Comparison of ENCODE assay signal across 28 mouse cellular contexts in the genomic region with DNA sequence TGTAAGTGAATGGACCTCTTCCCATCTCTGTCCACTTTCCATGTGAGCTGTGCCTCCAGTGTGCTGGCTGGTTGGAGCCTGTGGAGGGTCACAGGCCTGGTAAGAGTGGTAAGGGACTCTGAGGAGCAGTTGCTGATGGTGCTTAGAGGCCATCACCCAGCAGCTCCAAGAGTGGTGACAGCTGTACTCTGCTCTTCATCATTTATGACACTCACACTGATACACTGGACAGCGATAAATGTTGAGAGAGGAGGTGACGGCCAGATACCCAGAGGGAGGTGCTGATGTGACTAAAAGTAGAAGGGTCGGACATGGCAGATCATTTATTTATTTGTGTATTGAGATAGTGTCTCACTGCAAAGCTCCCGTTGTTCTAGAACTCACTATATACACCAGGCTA.
A peak's percentile ranks its signal among the peaks of the same experiment; 100 is the strongest.
DNase-seq lines count a peak whose midpoint lies in the region; ATAC-seq lines count a peak whose summit lies in the region.
"Had no signal": no experiment of that assay in that cellular context is flagged by ENCODE, and none has a peak within 500 bp of the region (broad histone marks: within the 10 kb centered on the region; RNA-seq: fewer than 3 reads in every experiment).

No protein-coding gene starts in this region.

- no peak overlapping the region for H3K4me2 ChIP-seq in heart, embryonic 13.5 days
- no peak overlapping the region for H3K4me2 ChIP-seq in midbrain, embryonic 15.5 days
- H3K4me2 ChIP-seq: hindbrain, embryonic 12.5 days; limb, embryonic 13.5 days; liver, embryonic 12.5 days; midbrain, embryonic 12.5 days had no signal

- intact Hi-C loops in heart, postnatal 36 days (cut with DNase I): no loop called here
- intact Hi-C loops in heart, postnatal 10 days (cut with DNase I): loop anchor here (10.0 kb wide), 1 partner anchor 277 kb away; no protein-coding TSS in a partner anchor

- H3K27ac ChIP-seq in heart, embryonic 13.5 days (replicated peaks): no peak overlapping the region
- no peak overlapping the region for H3K27ac ChIP-seq in midbrain, embryonic 15.5 days
- H3K27ac ChIP-seq: hindbrain, embryonic 12.5 days; limb, embryonic 13.5 days; liver, embryonic 12.5 days; midbrain, embryonic 12.5 days had no signal

- no peak overlapping the region for H3K4me3 ChIP-seq in heart, embryonic 13.5 days
- no peak overlapping the region for H3K4me3 ChIP-seq in midbrain, embryonic 15.5 days
- H3K4me3 ChIP-seq: hindbrain, embryonic 12.5 days; limb, embryonic 13.5 days; liver, embryonic 12.5 days; megakaryocyte, embryonic 14.5 days; midbrain, embryonic 12.5 days had no signal

- peaks cover 20% of the 10 kb centered on the region for H3K27me3 ChIP-seq in heart, embryonic 13.5 days (replicated peaks)
- no peaks in the 10 kb centered on the region for H3K27me3 ChIP-seq in midbrain, embryonic 15.5 days (replicated peaks)
- H3K27me3 ChIP-seq: CH12.LX; hindbrain, embryonic 12.5 days; limb, embryonic 13.5 days; liver, embryonic 12.5 days; midbrain, embryonic 12.5 days had no signal

- 0 out of 2 replicates have a peak, but pooled peaks cover 5% of the 10 kb centered on the region for H3K36me3 ChIP-seq in heart, embryonic 13.5 days
- H3K36me3 ChIP-seq in midbrain, embryonic 15.5 days (replicated peaks): no peaks in the 10 kb centered on the region
- H3K36me3 ChIP-seq: hindbrain, embryonic 12.5 days; liver, embryonic 12.5 days had no signal

- peaks cover 25% of the 10 kb centered on the region for H3K4me1 ChIP-seq in heart, embryonic 13.5 days
- no peaks in the 10 kb centered on the region for H3K4me1 ChIP-seq in midbrain, embryonic 15.5 days
- H3K4me1 ChIP-seq: hindbrain, embryonic 12.5 days; liver, embryonic 12.5 days; midbrain, embryonic 12.5 days had no signal

- H3K9me3 ChIP-seq in heart, embryonic 13.5 days: no peaks in the 10 kb centered on the region
- H3K9me3 ChIP-seq in midbrain, embryonic 15.5 days: no peaks in the 10 kb centered on the region
- H3K9me3 ChIP-seq: hindbrain, embryonic 12.5 days; limb, embryonic 13.5 days; liver, embryonic 12.5 days; megakaryocyte, embryonic 14.5 days; midbrain, embryonic 12.5 days had no signal

- peak; percentile 79; the same call in 1 of the 2 replicates for ATAC-seq in heart, embryonic 13.5 days (ENCODE audit: extremely low read depth, insufficient number of reproducible peaks, low FRiP score, low TSS enrichment)
- no peak for ATAC-seq in midbrain, embryonic 15.5 days (replicated peaks)
- ATAC-seq: activated CD4-positive, CD25-positive, alpha-beta regulatory T cell, adult 4 months; forebrain, embryonic 14.5 days; intestine, embryonic 16.5 days; liver, embryonic 12.5 days; liver, postnatal 0 days had no signal

- H3K9ac ChIP-seq in heart, embryonic 13.5 days: no peak overlapping the region
- H3K9ac ChIP-seq in midbrain, embryonic 15.5 days: no peak overlapping the region
- H3K9ac ChIP-seq: hindbrain, embryonic 12.5 days; limb, embryonic 13.5 days; liver, embryonic 12.5 days; liver, postnatal 0 days; midbrain, embryonic 12.5 days had no signal

- WGBS in heart, embryonic 13.5 days: 22% methylated on average over 4 of the region's 4 CpGs
- WGBS in midbrain, embryonic 15.5 days: 94% methylated on average over 4 of the region's 4 CpGs

- DNase-seq in heart, adult 11 months: peak; percentile 92
- no peak for DNase-seq in heart, postnatal 36 days
- DNase-seq in heart, adult 8-10 months (ENCODE audit: low spot score): peak; percentile 28
- DNase-seq in heart, postnatal 10 days: peak; percentile 34 to 56
- no peak for DNase-seq in ovary, adult 18-20 months (ENCODE audit: low spot score)
- DNase-seq in adrenal gland, postnatal 36 days: no peak
- DNase-seq: adrenal gland, adult 2 months; cerebellum, adult 2 months; cerebellum, postnatal 14 days; gastrocnemius, postnatal 14 days; kidney, adult 9 months; kidney, postnatal 14 days; layer of hippocampus, adult 9-11 months; liver, postnatal 0 days; lung, postnatal 36 days; spleen, adult 18-20 months; thymus, postnatal 36 days had no signal

Comparison
In these comparisons a context has a peak if more than half of its experiments do, and no peak if none do; other contexts are left out.
1. DNase-seq: peak in heart, adult 11 months (single experiment), heart, adult 8-10 months (single experiment) and heart, postnatal 10 days (2 of 2); none in heart, postnatal 36 days (0 of 2), ovary, adult 18-20 months (single experiment) and adrenal gland, postnatal 36 days (0 of 2).